Mouse (Mus musculus) layer of hippocampus, adult 2 months (tissue): ENCODE data around the gene Cfap77. TPM values are rescaled to one million over a fixed set of nuclear protein-coding genes. Genes with fewer than 3 reads are reported as not detected.
A peak's percentile ranks its signal among the peaks of the same experiment; 100 is the strongest.

ENCODE experiments used
- DNase-seq, 2 experiments: peaks; one replicate each; pipeline ENCODE4 v3.0.0; 2022; ENCODE audit warnings: low spot score in 2 of 2
- H3K27ac ChIP-seq: fragments of 200-600 bp; 2 replicates; pipeline ENCODE4 v1.8.1; 2022
- H3K4me3 ChIP-seq: fragments of 200-600 bp; 2 replicates; pipeline ENCODE4 v1.8.1; 2022; ENCODE audit warnings: mild to moderate bottlenecking
- CTCF ChIP-seq: fragments of 200-600 bp; conservative IDR thresholded peaks from 2 replicates; pipeline ENCODE4 v1.8.1; 2022; ENCODE audit warnings: antibody characterized with exemption, mild to moderate bottlenecking, moderate library complexity
- total RNA-seq, 2 experiments: library from RNA; stranded (reverse); gene quantifications; 2 replicates each; pipeline ENCODE4 v1.2.3; 2021

The Cfap77 gene
- total RNA-seq, 2 experiments from 2014 or later, result 0.32 to 0.64 TPM

GRCm38 (mm10) chr2:29004037-29004436, 50.8 kb downstream of the Cfap77 start:
- no peak for TF ChIP-seq CTCF
- DNase-seq, result no peak
- Histone ChIP-seq H3K4me3 (no peak overlapping the region), H3K27ac (no peak overlapping the region)

GRCm38 (mm10) chr2:28998246-28998645, 56.6 kb downstream of the Cfap77 start:
- no peak for TF ChIP-seq CTCF
- H3K27ac ChIP-seq, result no peak overlapping the region

GRCm38 (mm10) chr2:28997161-28997834, 57.6 kb downstream of the Cfap77 start:
- TF ChIP-seq CTCF, result no peak
- DNase-seq, result no peak
- Histone ChIP-seq H3K4me3 (no peak overlapping the region), H3K27ac (no peak overlapping the region)

More at GRCm38 (mm10) chr2:28998246-28998645, 56.6 kb downstream of the Cfap77 start:
- DNase-seq, result no peak
- H3K4me3 ChIP-seq, result no peak overlapping the region

- DNase-seq, result no peak
- H3K27ac ChIP-seq, result no peak overlapping the region
- TF ChIP-seq CTCF, result no peak
- H3K4me3 ChIP-seq, result no peak overlapping the region
Observed at GRCm38 (mm10) chr2:28995436-28995835, 59.4 kb downstream of the Cfap77 start.

- Histone ChIP-seq H3K27ac (no peak overlapping the region), H3K4me3 (no peak overlapping the region)
- DNase-seq, result no peak
- no peak for TF ChIP-seq CTCF
Observed at GRCm38 (mm10) chr2:28994014-28994413, 60.9 kb downstream of the Cfap77 start.

- TF ChIP-seq CTCF, result peak; percentile 37
- no peak for DNase-seq
- Histone ChIP-seq H3K4me3 (no peak overlapping the region), H3K27ac (no peak overlapping the region)
Observed at GRCm38 (mm10) chr2:28988781-28989180, 66.1 kb downstream of the Cfap77 start.

- Histone ChIP-seq H3K4me3 (no peak overlapping the region), H3K27ac (no peak overlapping the region)
- TF ChIP-seq CTCF, result no peak
- no peak for DNase-seq
Observed at GRCm38 (mm10) chr2:28980080-28980910, 74.6 kb downstream of the Cfap77 start.

- TF ChIP-seq CTCF, result no peak
- H3K27ac ChIP-seq, result no peak overlapping the region
- DNase-seq, result no peak
- H3K4me3 ChIP-seq, result no peak overlapping the region
Observed at GRCm38 (mm10) chr2:28978461-28978860, 76.4 kb downstream of the Cfap77 start.

- TF ChIP-seq CTCF, result peak; percentile 94
Observed at GRCm38 (mm10) chr2:28976635-28977034, 78.2 kb downstream of the Cfap77 start.

GRCm38 (mm10) chr2:28975604-28976003, 79.3 kb downstream of the Cfap77 start:
- no peak for DNase-seq
- Histone ChIP-seq H3K27ac (no peak overlapping the region), H3K4me3 (no peak overlapping the region)
- TF ChIP-seq CTCF, result no peak

More at GRCm38 (mm10) chr2:28976635-28977034, 78.2 kb downstream of the Cfap77 start:
- DNase-seq, result peak; percentile 69 to 81
- Histone ChIP-seq H3K27ac (no peak overlapping the region), H3K4me3 (no peak overlapping the region)

GRCm38 (mm10) chr2:28974520-28974919, 80.3 kb downstream of the Cfap77 start:
- Histone ChIP-seq H3K4me3 (no peak overlapping the region), H3K27ac (no peak overlapping the region)
- TF ChIP-seq CTCF, result no peak
- DNase-seq, result no peak

GRCm38 (mm10) chr2:28973832-28974450, 80.9 kb downstream of the Cfap77 start:
- Histone ChIP-seq H3K27ac (no peak overlapping the region), H3K4me3 (no peak overlapping the region)
- no peak for DNase-seq
- no peak for TF ChIP-seq CTCF

GRCm38 (mm10) chr2:28970424-28970823, 84.4 kb downstream of the Cfap77 start:
- Histone ChIP-seq H3K4me3 (no peak overlapping the region), H3K27ac (no peak overlapping the region)
- DNase-seq, result no peak
- TF ChIP-seq CTCF, result no peak
